Mouse (Mus musculus) bone marrow, adult 2 months (tissue): Measurements from ENCODE around the gene Gdf1. TPM values are rescaled to one million over a fixed set of nuclear protein-coding genes. Genes with fewer than 3 reads are reported as not detected.

ENCODE experiments used
- H3K27ac ChIP-seq: fragments of 200-500 bp; 2 replicates; pipeline ENCODE4 v1.5.1; 2012; ENCODE audit warnings: low read depth, mild to moderate bottlenecking, control low read depth, inconsistent platforms, low read length; ENCODE audit not compliant: control insufficient read depth, poor library complexity, insufficient read depth
- H3K4me1 ChIP-seq: fragments of 200-500 bp; 2 replicates; pipeline ENCODE4 v1.6.1; 2011; ENCODE audit warnings: low read length; ENCODE audit not compliant: control insufficient read depth, insufficient read depth
- H3K4me3 ChIP-seq: fragments of 200-500 bp; replicated peaks from 2 replicates; pipeline ENCODE3; 2011; ENCODE audit warnings: mild to moderate bottlenecking, low read depth, low read length, control low read depth; ENCODE audit not compliant: control insufficient read depth
- CTCF ChIP-seq: fragments of 200-500 bp; IDR thresholded peaks from 2 replicates; pipeline ENCODE4 v1.5.1; 2011; ENCODE audit warnings: low read length, control low read depth; ENCODE audit not compliant: control insufficient read depth, insufficient read depth
- POLR2A ChIP-seq: fragments of 200-500 bp; IDR thresholded peaks from 2 replicates; pipeline ENCODE4 v1.6.1; 2011; ENCODE audit warnings: low read depth, mild to moderate bottlenecking, control low read depth, low read length, borderline replicate concordance; ENCODE audit not compliant: control insufficient read depth
- WGBS: fragments of 180-500 bp; shearing (Covaris S2); methylation state at CpG from one replicate; pipeline ENCODE4 v1.1.7; 2018; 5-methylcytosine and 5-hydroxymethylcytosine counted together
- polyA plus RNA-seq: library from polyadenylated mRNA; stranded (reverse); fragments of >200 nt; gene quantifications from 2 replicates; pipeline ENCODE4 v1.2.4, GENCODE M21; 2011; ENCODE audit warnings: low replicate concordance; ENCODE audit not compliant: missing spikeins, insufficient read depth, insufficient read length

The Gdf1 gene
- polyA plus RNA-seq, 1 experiment, result not detected

- TF ChIP-seq POLR2A, result no peak
- TF ChIP-seq CTCF, result peak; percentile 8; the same call in 1 of the 2 replicates
- no peaks in the 10 kb centered on the region; the same call in 1 of the 2 replicates for H3K4me1 ChIP-seq
- no peak overlapping the region for H3K27ac ChIP-seq
- 10% methylated on average over 15 of the region's 15 CpGs for WGBS
- no peak overlapping the region for H3K4me3 ChIP-seq
Observed at GRCm38 (mm10) chr8:70377049-70377448, 47.4 kb downstream of the Gdf1 start.

GRCm38 (mm10) chr8:70380069-70380468 lies 50.5 kb downstream of the Gdf1 start:
- TF ChIP-seq CTCF (no peak), POLR2A (no peak)
- no peaks in the 10 kb centered on the region for H3K4me1 ChIP-seq
- H3K4me3 ChIP-seq, result no peak overlapping the region
- no peak overlapping the region for H3K27ac ChIP-seq
- WGBS, result 78% methylated on average over 12 of the region's 12 CpGs

Other genes starting within 250 kb of the Gdf1 start
- gene Hapln4, start 246.4 kb upstream of the Gdf1 start, polyA plus RNA-seq, result not detected in 2 replicates
- 0.13 and 0.50 TPM in 2 replicates for gene Ncan, start 208.9 kb upstream of the Gdf1 start, polyA plus RNA-seq
- gene Nr2c2ap, start 198.5 kb upstream of the Gdf1 start, polyA plus RNA-seq, result 16.1 and 29.5 TPM in 2 replicates
- gene Rfxank, start 190.7 kb upstream of the Gdf1 start, polyA plus RNA-seq, result 7.0 and 14.4 TPM in 2 replicates
- 13.9 and 33.6 TPM in 2 replicates for gene Borcs8, start 190.3 kb upstream of the Gdf1 start, polyA plus RNA-seq
- 1.3 and 2.7 TPM in 2 replicates for gene Mef2b, start 190.1 kb upstream of the Gdf1 start, polyA plus RNA-seq
- 10.8 and 22.0 TPM in 2 replicates for gene Tmem161a, start 157.5 kb upstream of the Gdf1 start, polyA plus RNA-seq
- gene Slc25a42, start 117.5 kb upstream of the Gdf1 start, polyA plus RNA-seq, result 7.1 and 10.9 TPM in 2 replicates
- 89.1 and 192 TPM in 2 replicates for gene Sugp2, start 95.6 kb upstream of the Gdf1 start, polyA plus RNA-seq
- 2.9 and 9.8 TPM in 2 replicates for gene Armc6, start 95.4 kb upstream of the Gdf1 start, polyA plus RNA-seq
- 12.1 and 25.6 TPM in 2 replicates for gene Homer3, start 47.0 kb upstream of the Gdf1 start, polyA plus RNA-seq
- gene Ddx49, start 27.3 kb upstream of the Gdf1 start, polyA plus RNA-seq, result 32.3 and 33.4 TPM in 2 replicates
- gene Cope, start 27.3 kb upstream of the Gdf1 start, polyA plus RNA-seq, result 85.8 and 91.7 TPM in 2 replicates
- gene Cers1, start 14.0 kb upstream of the Gdf1 start, polyA plus RNA-seq, result not detected in 2 replicates
- 20.2 and 39.1 TPM in 2 replicates for gene Upf1, start 23.5 kb downstream of the Gdf1 start, polyA plus RNA-seq
- gene Comp, start 43.7 kb downstream of the Gdf1 start, polyA plus RNA-seq, result 19.6 TPM in 1 of 2 replicates, not detected in the other
- 5.0 and 6.1 TPM in 2 replicates for gene Crtc1, start 109.8 kb downstream of the Gdf1 start, polyA plus RNA-seq
- gene Klhl26, start 147.2 kb downstream of the Gdf1 start, polyA plus RNA-seq, result 7.1 and 11.0 TPM in 2 replicates
- gene Tmem59l, start 157.5 kb downstream of the Gdf1 start, polyA plus RNA-seq, result 1.3 TPM in 1 of 2 replicates, not detected in the other
- gene Crlf1, start 163.3 kb downstream of the Gdf1 start, polyA plus RNA-seq, result 3.7 and 5.5 TPM in 2 replicates
- 46.9 and 63.6 TPM in 2 replicates for gene Rex1bd, start 176.9 kb downstream of the Gdf1 start, polyA plus RNA-seq
- 961 and 1,100 TPM in 2 replicates for gene Uba52, start 181.0 kb downstream of the Gdf1 start, polyA plus RNA-seq
- gene Fkbp8, start 197.9 kb downstream of the Gdf1 start, polyA plus RNA-seq, result 98.7 and 181 TPM in 2 replicates
- 29.0 and 41.3 TPM in 2 replicates for gene Kxd1, start 198.1 kb downstream of the Gdf1 start, polyA plus RNA-seq
- 11.9 and 17.8 TPM in 2 replicates for gene Ell, start 209.6 kb downstream of the Gdf1 start, polyA plus RNA-seq